Mouse (Mus musculus): Measurements from ENCODE around the gene Ano4. TPM values are rescaled to one million over a fixed set of nuclear protein-coding genes. Genes with fewer than 3 reads are reported as not detected.

Gene Ano4
- polyA plus RNA-seq, 1 experiment: 14.9 TPM

DNA sequence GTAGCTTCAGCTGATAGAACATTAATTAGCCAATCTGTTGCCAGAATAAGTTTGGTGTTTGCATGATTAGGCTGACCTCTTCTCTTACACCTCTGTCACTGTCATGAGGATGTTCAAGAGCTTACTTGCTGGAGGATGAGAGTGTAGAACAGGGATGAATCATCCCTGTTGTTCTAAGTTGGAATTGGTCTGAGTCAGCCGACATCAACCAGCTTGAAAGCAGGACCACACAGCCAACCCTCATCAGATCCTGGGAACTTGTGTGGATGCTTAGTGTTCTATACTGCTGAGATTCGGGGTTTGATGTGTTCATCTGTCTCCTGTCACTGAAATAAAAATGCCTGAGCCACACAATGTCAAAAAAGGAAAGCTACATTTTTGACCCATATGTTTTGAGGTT lies 44.2 kb downstream of the Ano4 start:
- TF ChIP-seq POLR2A (IDR thresholded peaks at IDR 0.05; ENCODE audit: extremely low read depth, insufficient read depth, low read length): no peak
- TF ChIP-seq CTCF (IDR thresholded peaks at IDR 0.05; ENCODE audit: extremely low read depth, insufficient read depth, low read length): no peak
- Histone ChIP-seq H3K4me1 (ENCODE audit: control insufficient read depth, insufficient read depth, low read length) (no peaks in the 10 kb centered on the region), H3K4me3 (ENCODE audit: insufficient read depth, low read length) (no peak overlapping the region)

DNA sequence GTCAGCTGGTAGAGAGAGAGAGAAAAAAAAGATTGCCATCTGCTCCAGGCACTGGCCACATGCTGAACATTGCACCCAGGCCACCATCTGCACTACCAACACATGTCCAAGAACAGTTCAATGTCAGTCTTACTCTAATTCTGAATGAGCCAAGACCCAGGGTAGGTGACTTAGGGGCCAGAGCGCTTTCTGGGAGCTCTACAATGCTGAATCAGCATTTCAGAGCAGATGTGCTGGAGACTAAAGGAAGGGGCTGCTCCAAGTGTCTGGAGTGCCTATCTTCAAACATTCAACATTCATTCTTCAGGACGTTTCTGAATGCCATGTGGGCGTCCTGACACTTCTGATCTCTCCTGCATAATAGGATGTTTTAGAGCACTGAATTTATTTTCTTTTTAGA lies 51.8 kb downstream of the Ano4 start:
- H3K4me3 ChIP-seq (ENCODE audit: insufficient read depth, low read length): no peak overlapping the region
- no peaks in the 10 kb centered on the region for H3K4me1 ChIP-seq (ENCODE audit: control insufficient read depth, insufficient read depth, low read length)
- no peak overlapping the region for H3K27ac ChIP-seq (ENCODE audit: insufficient read depth, low read length)
- TF ChIP-seq CTCF (IDR thresholded peaks at IDR 0.05; ENCODE audit: extremely low read depth, insufficient read depth, low read length) (no peak), POLR2A (IDR thresholded peaks at IDR 0.05; ENCODE audit: extremely low read depth, insufficient read depth, low read length) (no peak)

More for the DNA sequence above, 44.2 kb downstream of the Ano4 start:
- H3K27ac ChIP-seq (ENCODE audit: insufficient read depth, low read length): no peak overlapping the region

- Histone ChIP-seq H3K27ac (ENCODE audit: insufficient read depth, low read length) (no peak overlapping the region), H3K4me1 (ENCODE audit: control insufficient read depth, insufficient read depth, low read length) (no peaks in the 10 kb centered on the region), H3K4me3 (ENCODE audit: insufficient read depth, low read length) (no peak overlapping the region)
- TF ChIP-seq CTCF (IDR thresholded peaks at IDR 0.05; ENCODE audit: extremely low read depth, insufficient read depth, low read length) (peak; percentile 50), POLR2A (IDR thresholded peaks at IDR 0.05; ENCODE audit: extremely low read depth, insufficient read depth, low read length) (no peak)
Observed at GRCm38 (mm10) chr10:89290698-89291097, 53.9 kb downstream of the Ano4 start.

GRCm38 (mm10) chr10:89289290-89289689 lies 55.3 kb downstream of the Ano4 start:
- H3K4me1 ChIP-seq (ENCODE audit: control insufficient read depth, insufficient read depth, low read length): no peaks in the 10 kb centered on the region
- no peak for TF ChIP-seq POLR2A (IDR thresholded peaks at IDR 0.05; ENCODE audit: extremely low read depth, insufficient read depth, low read length)
- TF ChIP-seq CTCF (IDR thresholded peaks at IDR 0.05; ENCODE audit: extremely low read depth, insufficient read depth, low read length): no peak
- no peak overlapping the region for H3K4me3 ChIP-seq (ENCODE audit: insufficient read depth, low read length)
- no peak overlapping the region for H3K27ac ChIP-seq (ENCODE audit: insufficient read depth, low read length)

GRCm38 (mm10) chr10:89280402-89280801 lies 64.2 kb downstream of the Ano4 start:
- Histone ChIP-seq H3K27ac (ENCODE audit: insufficient read depth, low read length) (no peak overlapping the region; the same call in 1 of the 2 replicates), H3K4me3 (ENCODE audit: insufficient read depth, low read length) (no peak overlapping the region), H3K4me1 (ENCODE audit: control insufficient read depth, insufficient read depth, low read length) (no peaks in the 10 kb centered on the region)
- TF ChIP-seq POLR2A (IDR thresholded peaks at IDR 0.05; ENCODE audit: extremely low read depth, insufficient read depth, low read length) (no peak), CTCF (IDR thresholded peaks at IDR 0.05; ENCODE audit: extremely low read depth, insufficient read depth, low read length) (no peak)

- no peak overlapping the region for H3K4me3 ChIP-seq (ENCODE audit: insufficient read depth, low read length)
- no peak overlapping the region for H3K27ac ChIP-seq (ENCODE audit: insufficient read depth, low read length)
- TF ChIP-seq CTCF (IDR thresholded peaks at IDR 0.05; ENCODE audit: extremely low read depth, insufficient read depth, low read length) (no peak), POLR2A (IDR thresholded peaks at IDR 0.05; ENCODE audit: extremely low read depth, insufficient read depth, low read length) (no peak)
- no peaks in the 10 kb centered on the region for H3K4me1 ChIP-seq (ENCODE audit: control insufficient read depth, insufficient read depth, low read length)
Observed at GRCm38 (mm10) chr10:89273001-89273680, 71.4 kb downstream of the Ano4 start.

DNA sequence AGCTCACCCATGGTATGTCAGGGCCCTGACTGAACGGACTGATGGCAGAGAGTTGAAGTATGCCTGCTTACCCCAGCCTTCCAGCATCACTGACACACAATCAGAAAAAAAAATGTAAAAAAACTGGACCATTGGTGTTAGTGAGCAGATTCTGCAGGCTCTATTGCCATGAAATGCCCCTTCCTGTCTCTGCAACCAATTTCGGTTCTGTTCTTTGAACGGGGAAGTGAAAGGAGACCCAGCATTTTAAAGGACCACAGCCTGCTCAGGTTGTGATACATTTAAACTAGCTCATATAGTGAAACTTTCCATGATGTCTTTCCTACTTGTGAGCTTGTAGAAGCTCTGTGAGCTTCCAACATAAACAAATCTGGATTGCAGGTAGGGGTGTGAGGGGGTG lies 77.2 kb downstream of the Ano4 start:
- Histone ChIP-seq H3K27ac (ENCODE audit: insufficient read depth, low read length) (no peak overlapping the region), H3K4me3 (ENCODE audit: insufficient read depth, low read length) (no peak overlapping the region), H3K4me1 (ENCODE audit: control insufficient read depth, insufficient read depth, low read length) (peaks cover 2% of the 10 kb centered on the region; the same call in 1 of the 2 replicates)
- no peak for TF ChIP-seq CTCF (IDR thresholded peaks at IDR 0.05; ENCODE audit: extremely low read depth, insufficient read depth, low read length)
- TF ChIP-seq POLR2A (IDR thresholded peaks at IDR 0.05; ENCODE audit: extremely low read depth, insufficient read depth, low read length): no peak

- Histone ChIP-seq H3K4me3 (ENCODE audit: insufficient read depth, low read length) (no peak overlapping the region), H3K27ac (ENCODE audit: insufficient read depth, low read length) (no peak overlapping the region), H3K4me1 (ENCODE audit: control insufficient read depth, insufficient read depth, low read length) (peaks cover 2% of the 10 kb centered on the region; the same call in 1 of the 2 replicates)
- no peak for TF ChIP-seq CTCF (IDR thresholded peaks at IDR 0.05; ENCODE audit: extremely low read depth, insufficient read depth, low read length)
- no peak for TF ChIP-seq POLR2A (IDR thresholded peaks at IDR 0.05; ENCODE audit: extremely low read depth, insufficient read depth, low read length)
Observed at GRCm38 (mm10) chr10:89263396-89263795, 81.2 kb downstream of the Ano4 start.

- Histone ChIP-seq H3K4me1 (ENCODE audit: control insufficient read depth, insufficient read depth, low read length) (peaks cover 2% of the 10 kb centered on the region; the same call in 1 of the 2 replicates), H3K27ac (ENCODE audit: insufficient read depth, low read length) (peak overlapping the region; percentile 79), H3K4me3 (ENCODE audit: insufficient read depth, low read length) (peak overlapping the region; percentile 65)
- no peak for TF ChIP-seq CTCF (IDR thresholded peaks at IDR 0.05; ENCODE audit: extremely low read depth, insufficient read depth, low read length)
- no peak for TF ChIP-seq POLR2A (IDR thresholded peaks at IDR 0.05; ENCODE audit: extremely low read depth, insufficient read depth, low read length)
Observed at GRCm38 (mm10) chr10:89257457-89258381, 86.8 kb downstream of the Ano4 start.
